Mouse (Mus musculus) adrenal gland, postnatal 36 days (tissue): ENCODE data around the gene B3gntl1. TPM values are rescaled to one million over a fixed set of nuclear protein-coding genes. Genes with fewer than 3 reads are reported as not detected.
"Not testable (repeated sequence)": the region's sequence is repeated elsewhere in the genome, so short reads cannot be mapped to it uniquely, and the experiment has no call there.

Source experiments
- DNase-seq, 2 experiments: peaks; one replicate each; pipeline ENCODE4 v3.0.0; 2021; ENCODE audit warnings: mixed read lengths in 1 of 2
- total RNA-seq, 2 experiments: library from RNA; stranded (reverse); gene quantifications; 2 replicates each; pipeline ENCODE4 v1.2.3; 2021

B3gntl1 gene
- total RNA-seq, 2 experiments from 2014 or later: 6.8 to 11.9 TPM

DNA sequence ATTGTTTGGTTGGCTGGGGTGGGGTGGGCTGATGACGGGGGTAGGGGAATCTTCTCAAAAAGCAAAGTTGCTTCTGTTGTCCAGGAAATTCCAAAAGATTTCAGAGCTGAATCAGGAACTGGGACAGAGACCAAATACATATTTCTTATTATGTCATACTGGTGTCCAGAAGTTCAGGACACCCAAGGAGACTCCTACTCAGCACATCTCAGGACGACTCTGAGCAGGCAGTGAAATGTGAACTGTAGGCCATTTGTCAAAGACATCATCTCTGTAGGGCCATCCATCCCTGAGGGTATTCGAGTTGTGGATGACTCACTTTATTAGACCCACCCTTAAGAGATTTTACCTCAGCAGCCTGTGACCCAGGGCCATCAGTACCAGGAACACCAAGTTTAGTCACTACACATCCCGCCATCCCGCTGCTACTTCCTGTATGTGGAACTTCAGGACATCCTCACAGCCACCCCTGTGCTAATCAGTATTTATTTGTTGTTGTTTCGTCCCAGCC is 12.6 kb upstream of the B3gntl1 start:
- peak; percentile 46 to 48 for DNase-seq

DNA sequence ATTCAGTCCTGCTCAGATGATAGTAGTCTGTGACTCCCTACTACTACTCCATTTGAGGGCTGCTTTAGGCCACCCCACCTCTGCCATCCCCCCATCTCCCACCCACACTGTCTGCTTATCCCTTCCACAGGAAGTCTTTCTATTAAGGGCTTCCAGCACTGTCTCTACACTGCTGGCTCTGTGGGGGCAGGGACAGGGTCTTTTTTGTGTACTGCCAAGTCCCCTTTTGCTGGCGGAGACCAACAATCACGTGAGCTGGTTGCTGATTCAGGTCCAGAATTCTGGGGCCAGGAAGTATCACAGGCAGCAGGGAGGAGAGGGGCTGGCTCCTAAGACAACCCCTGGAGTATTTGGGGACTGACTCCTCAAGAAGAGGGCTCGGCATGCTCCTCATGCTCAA is 10.3 kb upstream of the B3gntl1 start:
- DNase-seq: no peak

DNA sequence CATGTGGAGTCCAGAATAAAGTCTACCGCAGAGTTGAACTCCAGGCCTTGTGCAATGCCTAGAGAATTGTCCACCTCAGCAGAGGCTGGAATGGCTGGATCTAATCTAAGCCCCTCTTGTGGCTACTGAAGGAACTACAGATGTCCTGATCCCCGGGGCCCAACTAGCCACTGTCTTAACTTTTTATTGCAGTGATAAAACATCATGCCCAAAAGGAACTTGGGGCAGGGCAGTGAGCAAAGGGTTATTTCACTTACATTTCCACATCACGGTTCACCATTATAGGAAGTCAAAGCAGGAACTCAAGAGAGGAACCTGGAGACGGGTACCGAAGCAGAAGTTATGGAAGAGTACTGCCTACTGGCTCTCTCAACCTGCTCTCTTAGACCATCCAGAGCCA is 7.8 kb upstream of the B3gntl1 start:
- peak; percentile 24 to 44 for DNase-seq

DNA sequence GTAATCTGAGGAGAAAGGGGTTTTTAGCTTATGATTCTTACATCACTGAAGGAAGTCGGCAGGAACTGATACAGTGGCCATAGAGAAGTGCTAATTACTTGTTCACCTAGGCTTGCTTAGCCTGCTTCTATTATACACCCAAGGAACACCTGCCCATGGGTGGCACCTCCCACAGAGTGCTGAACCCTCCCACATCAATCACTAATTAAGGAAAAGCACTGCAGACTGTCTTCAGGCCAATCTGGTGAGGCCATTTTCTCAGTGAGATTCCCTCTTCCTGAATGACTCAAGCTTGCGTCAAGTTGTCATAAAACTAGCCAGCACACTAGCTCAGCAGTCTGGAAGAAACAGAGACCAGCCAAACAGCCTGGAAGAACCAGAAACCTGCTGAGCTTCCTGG is 6.6 kb upstream of the B3gntl1 start:
- DNase-seq: no peak

DNA sequence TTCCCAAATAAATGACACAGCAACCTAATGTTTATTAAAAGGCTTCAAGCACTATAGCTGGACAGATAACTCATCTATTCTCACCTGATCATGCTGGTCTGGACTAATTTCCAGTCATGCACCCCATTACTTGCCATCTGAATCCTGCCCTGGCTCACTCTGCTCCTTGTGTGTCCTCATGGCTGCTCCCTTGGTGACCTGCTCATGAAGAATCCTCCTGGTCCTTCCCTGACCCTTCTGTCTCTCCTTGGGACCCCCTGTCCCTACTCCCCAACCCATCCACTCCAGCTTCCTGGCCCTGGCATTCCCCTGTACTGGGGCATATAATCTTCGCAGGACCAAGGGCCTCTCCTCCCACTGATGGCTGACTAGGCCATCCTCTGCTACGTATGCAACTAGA is 3.9 kb upstream of the B3gntl1 start:
- DNase-seq: no peak

DNA sequence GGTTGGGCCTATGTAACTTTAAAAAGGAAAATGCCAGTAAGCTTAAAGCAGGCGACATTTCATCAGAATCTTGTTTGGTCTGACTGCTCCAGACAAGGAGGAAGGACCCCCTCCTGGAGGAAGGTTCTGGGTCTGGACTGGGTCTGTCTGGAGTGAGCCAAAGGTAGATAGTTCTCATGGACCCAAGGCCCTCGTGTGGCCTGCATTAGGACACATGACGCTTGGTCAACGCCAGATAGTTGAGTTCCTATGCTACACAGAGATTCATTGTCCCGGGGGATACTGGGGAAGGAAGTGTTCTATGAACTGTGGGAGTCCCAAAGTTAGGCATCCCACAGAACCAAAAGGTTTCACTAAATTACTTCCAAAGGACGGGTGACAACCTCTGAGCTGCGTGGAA is 676 bp upstream of the B3gntl1 start:
- DNase-seq: no peak

DNA sequence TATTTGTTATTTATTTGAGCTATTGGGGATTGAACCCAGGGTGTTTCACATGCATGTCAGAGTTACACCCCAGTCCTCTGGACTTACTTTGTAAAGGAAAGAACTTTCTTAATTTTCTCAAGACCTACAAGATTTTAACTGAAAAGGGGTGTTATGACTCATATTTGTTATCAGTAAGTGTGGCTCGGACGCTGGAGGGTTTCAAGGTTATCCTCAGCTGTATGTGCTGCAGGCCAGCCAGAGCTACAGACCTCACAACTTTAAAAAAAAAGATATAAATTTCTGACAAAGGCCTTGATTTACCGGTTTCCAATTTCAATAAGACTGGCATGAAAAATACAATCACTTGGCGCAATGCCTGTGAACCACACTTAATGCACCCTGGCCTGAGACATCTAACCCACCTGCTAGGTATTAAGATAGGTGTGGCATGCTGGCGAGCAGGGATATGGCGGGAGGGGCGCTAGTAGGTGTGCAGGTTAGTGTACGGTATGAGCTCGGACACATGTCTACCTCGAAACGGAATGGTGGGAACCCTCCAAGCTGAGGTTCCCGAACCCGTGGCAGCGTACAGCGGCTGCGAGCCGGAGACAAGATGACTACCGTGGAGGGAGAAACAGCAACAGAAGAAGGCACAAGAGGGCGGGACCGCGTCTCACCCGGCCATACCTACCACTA is 502 bp downstream of the B3gntl1 start:
- DNase-seq: peak; percentile 29 to 49

DNA sequence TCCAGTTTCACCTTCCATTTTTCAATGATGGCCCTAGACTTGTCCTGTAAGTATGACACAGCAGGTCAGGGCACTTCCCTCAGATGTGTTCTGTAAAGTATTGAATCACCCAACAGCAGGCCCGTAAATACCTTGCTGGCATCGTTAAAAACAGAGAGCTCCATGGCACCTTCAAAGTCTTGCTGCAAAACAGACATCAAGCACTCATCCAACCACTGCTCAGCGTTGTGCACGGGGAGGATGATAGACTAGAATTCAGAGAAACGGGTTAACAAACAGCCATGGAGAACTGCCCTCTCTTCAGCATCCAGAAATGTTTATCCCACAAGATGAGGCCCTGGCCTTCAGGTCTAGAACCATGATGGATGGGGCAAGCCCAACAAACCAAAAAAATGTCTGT is 2.0 kb downstream of the B3gntl1 start:
- no peak for DNase-seq

DNA sequence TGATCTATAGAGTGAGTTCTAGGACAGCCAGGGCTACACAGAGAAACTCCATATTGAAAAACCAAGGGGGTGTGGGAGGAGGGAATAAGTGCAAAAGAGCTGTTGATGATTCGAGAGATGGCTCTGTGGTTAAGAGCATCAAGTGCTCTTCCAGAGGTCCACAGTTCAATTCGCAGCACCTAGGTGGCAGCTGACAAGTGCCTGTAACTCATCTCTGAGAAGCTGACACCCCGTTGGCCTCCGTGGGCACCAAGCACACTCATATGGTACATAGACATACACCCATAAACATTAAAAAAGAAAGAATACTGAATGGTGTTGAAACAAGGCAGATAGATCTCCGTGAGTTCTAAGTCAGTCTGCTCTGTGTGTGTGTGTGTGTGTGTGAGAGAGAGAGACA is 4.2 kb downstream of the B3gntl1 start:
- no peak for DNase-seq

DNA sequence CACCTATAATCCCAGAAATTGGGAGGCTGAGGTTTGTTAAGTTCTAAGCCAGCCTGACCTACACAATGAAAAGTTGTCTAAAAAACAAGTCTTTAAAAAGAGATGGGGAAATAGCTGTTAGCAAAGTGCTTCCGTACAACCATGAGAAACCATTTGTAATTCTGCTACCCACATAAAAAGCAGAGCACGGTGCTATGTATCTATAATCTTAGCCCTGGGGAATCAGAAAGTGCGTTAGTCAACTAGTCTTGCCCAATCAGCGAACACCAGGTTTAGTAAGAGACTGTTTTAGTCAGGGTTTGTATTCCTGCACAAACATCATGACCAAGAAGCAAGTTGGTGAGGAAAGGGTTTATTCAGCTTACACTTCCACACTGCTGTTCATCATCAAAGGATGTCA is 5.4 kb downstream of the B3gntl1 start:
- no peak for DNase-seq

DNA sequence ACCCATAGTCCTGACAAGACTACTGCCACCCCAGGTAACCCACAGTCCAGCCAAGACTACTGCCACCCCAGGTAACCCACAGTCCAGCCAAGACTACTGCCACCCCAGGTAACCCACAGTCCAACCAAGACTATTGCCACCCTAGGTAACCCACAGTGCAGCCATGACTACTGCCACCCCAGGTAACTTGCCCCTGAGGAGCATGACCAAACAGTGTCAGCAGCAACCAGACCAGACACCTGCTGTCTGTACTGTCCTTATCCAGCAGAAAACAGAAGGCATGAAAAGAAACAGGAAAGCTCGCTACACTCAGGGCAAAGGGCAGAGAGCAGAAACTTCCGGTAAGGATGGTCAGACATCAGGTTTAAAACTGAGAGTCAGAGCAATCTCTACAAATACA is 11.8 kb downstream of the B3gntl1 start:
- DNase-seq: no peak

DNA sequence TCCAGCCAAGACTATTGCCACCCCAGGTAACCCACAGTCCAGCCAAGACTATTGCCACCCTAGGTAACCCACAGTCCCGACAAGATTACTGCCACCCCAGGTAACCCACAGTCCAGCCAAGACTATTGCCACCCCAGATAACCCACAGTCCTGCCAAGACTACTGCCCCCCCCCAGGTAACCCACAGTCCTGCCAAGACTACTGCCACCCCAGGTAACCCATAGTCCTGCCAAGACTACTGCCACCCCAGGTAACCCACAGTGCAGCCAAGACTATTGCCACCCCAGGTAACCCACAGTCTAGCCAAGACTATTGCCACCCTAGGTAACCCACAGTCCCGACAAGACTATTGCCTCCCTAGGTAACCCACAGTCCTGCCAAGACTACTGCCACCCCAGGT is 12.3 kb downstream of the B3gntl1 start:
- DNase-seq: not testable (repeated sequence)

DNA sequence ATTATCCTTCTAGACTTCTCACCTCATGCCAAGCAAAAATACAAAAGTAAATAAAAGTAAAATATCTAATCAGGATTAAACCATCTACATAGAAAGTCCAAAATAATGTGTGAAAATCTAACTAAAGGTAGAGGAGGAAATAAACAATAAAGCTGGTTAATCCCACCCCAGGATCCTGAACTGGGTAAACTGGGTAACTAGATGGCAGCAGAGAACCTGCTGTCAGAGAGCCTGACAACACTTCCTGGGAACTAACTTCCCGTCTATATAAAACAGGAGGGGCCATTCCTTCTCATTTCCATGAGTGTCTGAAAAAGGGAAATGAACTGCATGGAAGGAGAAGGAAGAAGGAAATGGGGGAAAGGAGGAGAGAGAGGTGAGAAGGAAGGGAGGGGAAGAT is 14.8 kb downstream of the B3gntl1 start:
- DNase-seq: no peak

DNA sequence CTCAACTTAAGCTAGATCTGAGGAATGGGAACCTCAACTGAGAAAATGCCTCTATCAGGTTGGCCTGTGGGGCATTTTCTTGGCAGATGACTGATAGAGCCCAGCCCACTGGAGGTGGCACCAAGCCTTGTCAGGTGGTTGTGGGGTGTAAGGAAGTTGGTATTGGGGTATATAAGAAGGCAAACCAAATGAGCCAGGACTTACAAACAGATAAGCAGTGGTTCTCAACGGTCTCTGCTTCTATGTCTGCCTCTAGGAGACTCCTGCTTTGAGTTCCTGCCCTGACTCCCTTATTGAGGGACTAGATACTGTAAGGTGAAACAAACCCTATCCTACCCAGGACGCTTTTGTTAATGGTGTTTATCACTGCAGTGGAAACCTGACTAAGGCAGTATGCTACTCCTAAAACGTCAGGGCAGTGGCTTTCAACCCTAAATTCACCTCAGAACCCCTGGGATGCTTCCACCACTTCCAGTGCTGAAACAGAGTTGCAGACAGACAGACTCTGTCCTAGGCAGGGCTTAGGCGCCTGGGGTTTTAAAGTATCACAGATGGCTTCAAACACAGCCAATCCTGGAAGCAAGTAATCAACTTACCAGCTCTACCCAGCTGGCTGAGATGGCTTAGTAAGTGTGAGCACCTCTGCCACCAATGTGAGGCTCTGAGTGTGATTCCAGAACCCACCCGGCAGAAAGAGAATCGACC is 17.0 kb downstream of the B3gntl1 start:
- DNase-seq: no peak

DNA sequence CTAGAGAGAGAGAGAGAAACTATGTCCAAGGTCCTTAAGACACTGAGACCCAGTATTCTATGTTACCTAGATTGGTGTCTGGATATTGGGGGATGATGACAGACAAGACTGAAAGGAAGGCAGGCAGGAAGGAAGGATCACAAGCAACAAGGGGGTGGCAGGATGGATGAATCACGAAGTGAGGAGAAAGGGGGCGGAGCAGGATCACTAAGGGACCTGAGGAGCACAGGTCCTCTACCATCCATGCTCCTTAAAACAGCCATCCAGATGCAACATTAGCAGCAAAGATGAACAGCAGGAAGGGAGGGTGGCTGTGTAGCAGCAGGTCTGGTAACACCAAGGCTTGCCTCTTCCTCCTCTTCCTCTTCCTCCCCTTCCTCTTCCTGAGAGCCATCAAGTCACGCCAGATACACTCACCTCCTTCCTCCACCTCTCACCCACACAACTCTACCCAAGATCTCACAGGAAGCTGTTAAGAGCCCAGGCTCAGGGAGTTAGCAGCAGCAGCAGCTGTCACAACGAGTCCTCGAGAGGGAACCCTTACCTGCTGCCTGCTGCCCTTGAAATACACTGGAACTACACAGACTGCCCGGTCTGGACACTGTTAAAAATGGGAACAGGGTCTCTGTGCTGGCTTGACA is 17.7 kb downstream of the B3gntl1 start:
- no peak for DNase-seq

DNA sequence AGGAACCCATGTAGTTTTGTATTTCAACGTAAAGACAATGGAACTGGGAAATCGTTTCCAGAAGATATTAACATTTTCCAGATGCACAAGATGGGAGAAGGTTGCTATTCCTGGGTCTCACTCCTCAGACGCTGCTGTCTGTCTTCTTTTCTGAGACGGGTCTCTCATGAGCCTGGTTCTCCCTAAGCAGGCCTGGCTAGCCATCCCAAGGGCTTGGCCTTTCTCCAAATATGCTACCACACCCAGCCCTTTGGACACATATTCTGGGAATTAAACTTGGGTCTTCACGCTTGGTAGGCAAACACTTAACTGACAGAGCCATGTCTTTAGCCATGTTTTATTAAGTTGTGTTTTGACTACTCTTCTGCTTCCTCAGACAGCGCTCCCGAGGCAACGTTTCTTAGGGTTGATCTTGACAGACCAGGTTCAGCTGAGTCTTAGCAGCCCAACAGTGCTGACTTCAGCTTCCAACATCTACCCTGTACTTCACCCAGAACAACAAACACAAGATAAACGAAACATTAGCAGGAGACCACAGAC is 18.5 kb downstream of the B3gntl1 start:
- no peak for DNase-seq

DNA sequence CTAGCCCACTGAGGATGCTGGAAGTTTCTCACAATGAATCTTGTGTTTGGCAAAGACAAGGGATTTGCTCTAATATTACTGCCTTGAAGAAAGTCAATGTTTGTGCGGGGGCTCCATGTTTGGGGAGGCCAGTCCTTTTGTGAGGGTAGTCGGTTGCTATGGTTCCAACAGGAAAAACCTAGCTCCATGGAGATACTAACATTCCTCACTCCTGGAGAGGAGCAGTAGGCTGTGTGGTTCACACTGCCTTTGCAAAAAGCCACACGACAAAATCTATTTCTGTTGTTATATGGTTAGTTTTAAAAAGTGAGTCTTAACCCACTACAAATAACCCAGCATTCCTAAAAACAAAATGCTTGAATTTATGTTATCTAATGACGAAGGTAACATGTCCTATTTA is 19.3 kb downstream of the B3gntl1 start:
- no peak for DNase-seq

DNA sequence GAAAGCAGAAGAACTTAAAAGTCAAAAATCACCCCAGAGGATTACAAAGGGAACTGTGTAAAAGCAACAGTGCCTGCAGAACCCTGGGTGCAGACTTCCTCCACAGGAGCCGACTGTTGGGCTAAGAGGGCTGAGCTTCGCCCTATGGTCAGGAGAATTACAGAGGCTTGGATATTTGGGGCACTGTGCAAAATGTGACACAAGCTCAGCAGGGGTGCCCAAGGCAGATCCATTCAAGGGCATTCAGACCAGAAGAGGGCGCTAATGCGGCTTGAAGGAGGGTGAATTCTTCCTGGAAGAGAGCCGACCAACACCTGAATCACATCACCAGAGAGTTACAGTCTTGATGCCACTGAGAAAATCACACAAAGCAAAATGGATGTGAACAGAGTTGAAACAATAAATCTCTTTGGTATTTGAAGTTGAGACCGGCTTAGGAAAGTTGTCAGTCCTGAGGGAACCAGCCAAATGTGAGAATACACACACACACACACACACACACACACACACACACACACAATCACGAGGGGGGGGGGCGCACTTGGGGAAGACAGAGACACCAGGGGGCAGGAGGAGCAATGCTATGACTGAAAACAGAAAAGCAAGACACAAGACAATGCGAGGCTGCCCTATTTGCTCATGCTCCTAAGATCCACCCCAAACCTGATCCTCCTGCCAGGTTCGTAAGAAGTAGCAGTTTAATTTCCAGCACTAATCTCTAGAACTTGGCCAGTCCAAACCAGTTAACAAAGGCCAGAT is 20.2 kb downstream of the B3gntl1 start:
- DNase-seq: peak; percentile 72 to 80

DNA sequence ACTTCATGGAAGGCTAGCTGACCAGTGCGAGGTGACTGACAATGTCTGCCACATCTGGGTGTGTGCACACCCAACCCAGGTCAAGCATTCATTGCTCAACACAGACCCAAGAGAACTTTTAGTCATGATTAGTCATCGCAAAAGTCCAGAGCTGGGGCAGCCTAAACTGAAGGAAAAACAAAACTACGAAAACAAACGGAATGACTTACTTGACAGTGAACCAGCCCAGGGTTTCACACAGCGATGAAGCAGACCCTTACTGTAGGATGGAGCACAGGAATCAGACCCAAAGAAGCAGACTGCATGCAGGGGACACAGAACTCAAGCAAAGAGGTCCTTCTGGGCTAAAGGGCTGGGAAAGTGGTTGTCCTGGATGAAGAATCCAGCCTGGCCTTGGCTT is 21.0 kb downstream of the B3gntl1 start:
- DNase-seq: peak; percentile 27 to 41

DNA sequence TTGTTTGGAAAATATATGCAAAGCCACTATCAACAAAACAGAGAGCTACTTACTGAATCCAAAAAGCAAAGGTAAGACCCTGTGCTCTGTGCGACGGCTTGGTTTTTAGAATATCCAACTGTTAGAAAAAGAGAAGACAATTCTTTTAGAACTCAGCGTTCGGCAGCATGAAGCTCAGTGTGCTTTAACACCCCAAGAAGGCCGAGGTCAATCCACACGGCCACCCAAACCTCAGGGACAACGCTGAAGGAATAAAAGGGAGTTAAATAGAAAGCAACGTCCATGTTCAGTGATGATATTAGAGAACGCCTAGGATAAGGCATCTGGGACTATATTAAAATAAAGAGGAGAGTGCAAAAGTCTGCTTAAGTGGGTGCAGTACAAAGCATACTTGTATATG is 21.4 kb downstream of the B3gntl1 start:
- DNase-seq: no peak

DNA sequence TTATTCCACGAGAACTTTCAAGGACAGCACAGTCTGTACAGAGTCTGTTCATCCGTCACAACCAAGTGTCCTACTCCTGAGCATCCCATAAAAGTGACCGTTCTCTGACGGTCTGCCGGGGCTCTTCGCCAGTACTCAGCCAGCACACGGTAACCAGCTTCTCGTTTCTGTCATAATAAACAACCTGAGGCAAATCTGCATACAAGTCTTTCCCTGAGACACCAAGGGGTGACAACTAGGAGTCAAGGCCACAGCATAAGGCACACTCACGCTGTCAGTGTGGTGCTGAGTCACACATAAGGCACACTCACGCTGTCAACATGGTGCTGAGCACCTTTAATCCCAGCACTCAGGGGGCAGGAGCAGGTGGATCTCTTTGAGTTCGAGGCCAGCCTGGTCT is 22.3 kb downstream of the B3gntl1 start:
- DNase-seq: peak in 1 of 2 experiments; percentile 29

DNA sequence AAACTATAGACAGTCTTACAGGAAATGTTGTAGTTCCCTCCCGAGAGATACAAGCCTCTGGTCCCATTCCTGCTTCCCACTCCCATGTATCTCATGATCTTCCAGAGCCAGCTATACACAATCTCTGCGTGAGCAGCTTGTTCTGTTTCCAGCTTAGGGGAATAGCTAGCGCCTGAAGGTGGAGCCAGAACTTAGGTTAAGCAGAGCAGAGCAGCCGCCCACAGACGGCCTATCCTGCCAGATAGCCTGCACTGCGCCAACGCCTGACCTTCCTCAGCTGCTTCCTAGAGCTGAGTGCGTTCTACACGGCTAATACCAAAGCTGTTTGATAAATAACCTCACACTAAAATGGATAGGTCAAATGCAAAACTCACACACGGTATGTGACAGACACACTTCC is 23.1 kb downstream of the B3gntl1 start:
- peak; percentile 58 to 62 for DNase-seq
